Mouse (Mus musculus) midbrain, embryonic 16.5 days (tissue): ENCODE data around the gene Pde12. TPM values are rescaled to one million over a fixed set of nuclear protein-coding genes. Genes with fewer than 3 reads are reported as not detected.
"Not testable (repeated sequence)": the region's sequence is repeated elsewhere in the genome, so short reads cannot be mapped to it uniquely, and the experiment has no call there.

Source experiments
- ATAC-seq: fragments of 200-750 bp; cut with Nextera tagmentation; 2 replicates; pipeline ENCODE4 v1.8.0; 2017; ENCODE audit warnings: moderate TSS enrichment
- H3K27ac ChIP-seq: fragments of 300-500 bp; sonication (generic); 2 replicates; pipeline ENCODE4 v1.5.1; 2014; ENCODE audit warnings: mild to moderate bottlenecking, low read length, mixed read lengths
- H3K27me3 ChIP-seq: fragments of 300-500 bp; sonication (generic); 2 replicates; pipeline ENCODE4 v1.6.1; 2014; ENCODE audit warnings: low read depth, low read length, mixed read lengths; ENCODE audit not compliant: control insufficient read depth, insufficient read depth
- H3K36me3 ChIP-seq: fragments of 300-500 bp; sonication (generic); 2 replicates; pipeline ENCODE4 v1.6.1; 2014; ENCODE audit warnings: mild to moderate bottlenecking, low read length, moderate library complexity, mixed read lengths; ENCODE audit not compliant: control insufficient read depth, insufficient read depth
- H3K4me1 ChIP-seq: fragments of 300-500 bp; sonication (generic); 2 replicates; pipeline ENCODE4 v1.6.1; 2014; ENCODE audit warnings: mild to moderate bottlenecking, low read length, mixed read lengths; ENCODE audit not compliant: control insufficient read depth, insufficient read depth
- H3K4me2 ChIP-seq: fragments of 300-500 bp; sonication (generic); 2 replicates; pipeline ENCODE4 v1.6.1; 2014; ENCODE audit warnings: mild to moderate bottlenecking, low read length, mixed read lengths
- H3K4me3 ChIP-seq: fragments of 300-500 bp; sonication (generic); 2 replicates; pipeline ENCODE4 v1.5.1; 2014; ENCODE audit warnings: low read depth, mild to moderate bottlenecking, low read length, moderate library complexity, mixed read lengths
- H3K9ac ChIP-seq: fragments of 300-500 bp; sonication (generic); 2 replicates; pipeline ENCODE4 v1.6.1; 2014; ENCODE audit warnings: low read depth, low read length, mixed read lengths
- H3K9me3 ChIP-seq: fragments of 300-500 bp; sonication (generic); replicated peaks from 2 replicates; pipeline ENCODE4 v1.6.1; 2014; ENCODE audit warnings: mild to moderate bottlenecking, low read length, mixed read lengths; ENCODE audit not compliant: control insufficient read depth, poor library complexity, severe bottlenecking
- WGBS: fragments of 180-500 bp; shearing (Covaris S2); extraction: QIAGEN DNeasy Blood & Tissue Kit; methylation state at CpG from one replicate; pipeline ENCODE4 v1.1.7; 2014; 5-methylcytosine and 5-hydroxymethylcytosine counted together
- polyA plus RNA-seq: library from polyadenylated mRNA; unstranded; fragments of >200 nt; fragmentation: Nextera tagmentation; extraction: Ambion mirVana; gene quantifications from 2 replicates; pipeline ENCODE4 v1.2.1, GENCODE M21; 2015

Pde12 gene
- polyA plus RNA-seq, 1 experiment from 2014 or later, result 12.2 TPM

DNA sequence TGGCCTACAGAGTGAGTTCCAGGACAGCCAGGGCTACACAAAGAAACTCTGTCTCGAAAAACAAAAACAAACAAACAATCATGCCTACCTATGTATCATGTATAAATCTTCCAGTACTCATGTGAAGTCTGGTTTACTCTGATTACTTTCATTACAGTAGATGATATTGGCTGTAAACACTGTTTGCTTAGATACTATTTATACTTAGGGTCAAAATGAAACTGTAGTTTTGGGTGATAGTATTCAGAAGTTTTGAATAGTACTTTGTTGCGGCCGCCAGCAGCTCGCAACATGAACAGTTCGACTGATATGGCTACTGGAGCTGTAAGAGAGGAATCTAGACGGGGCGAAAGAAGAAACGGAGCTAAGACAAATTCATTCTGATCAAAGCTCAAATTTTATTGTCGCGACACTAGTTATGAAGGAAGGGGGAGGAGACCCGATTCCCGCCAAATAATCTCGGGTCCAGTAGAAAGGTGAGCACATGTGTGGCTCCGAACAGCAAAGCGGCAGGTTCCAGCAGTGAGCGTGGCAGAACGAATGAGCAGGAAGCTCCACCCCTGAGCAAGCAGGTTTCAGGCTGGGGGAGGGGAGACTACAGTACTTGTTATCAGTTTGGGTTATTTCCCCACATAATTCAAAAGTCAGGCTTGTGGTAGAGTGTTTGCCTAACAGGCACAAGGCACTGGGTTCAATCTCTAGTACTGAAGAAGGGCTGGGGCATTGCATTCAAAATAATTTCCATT lies 2.4 kb upstream of the Pde12 start:
- ATAC-seq, H3K4me2 ChIP-seq, H3K9me3 ChIP-seq, H3K36me3 ChIP-seq, H3K4me3 ChIP-seq, H3K27ac ChIP-seq, H3K27me3 ChIP-seq, H3K9ac ChIP-seq: not testable (repeated sequence)
- WGBS, result 69% methylated on average over 17 of the region's 17 CpGs
- peaks cover 16% of the 10 kb centered on the region for H3K4me1 ChIP-seq

DNA sequence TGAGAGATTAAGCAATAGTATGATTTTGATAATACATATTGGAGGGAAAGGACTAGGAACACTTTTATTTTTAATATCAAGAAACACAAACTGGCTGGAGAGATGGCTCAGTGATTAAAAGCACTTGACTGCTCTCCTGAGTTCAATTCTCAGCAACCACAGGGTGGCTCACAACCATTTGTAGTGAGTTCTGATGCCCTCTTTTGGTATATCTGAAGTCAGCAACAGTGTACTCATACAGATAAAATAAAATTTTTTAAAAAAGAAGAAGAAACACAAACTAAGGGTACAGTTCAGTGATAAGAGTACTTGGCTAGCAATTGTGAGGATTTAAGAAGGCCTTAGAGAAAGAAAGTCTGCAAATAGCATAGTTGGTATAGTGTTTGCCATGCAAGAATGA lies 1.3 kb upstream of the Pde12 start:
- Histone ChIP-seq H3K27me3 (no peaks in the 10 kb centered on the region), H3K4me3 (no peak overlapping the region), H3K36me3 (no peaks in the 10 kb centered on the region), H3K4me1 (peaks cover 26% of the 10 kb centered on the region), H3K27ac (no peak overlapping the region), H3K9ac (no peak overlapping the region), H3K9me3 (no peaks in the 10 kb centered on the region), H3K4me2 (no peak overlapping the region)
- ATAC-seq, result no peak

- no peaks in the 10 kb centered on the region for H3K9me3 ChIP-seq
- 1% methylated on average over 73 of the region's 73 CpGs for WGBS
- H3K9ac ChIP-seq, result peak overlapping the region; percentile 77
- peak overlapping the region; percentile 92 for H3K4me3 ChIP-seq
- H3K4me2 ChIP-seq, result peak overlapping the region; percentile 95
- peaks cover 26% of the 10 kb centered on the region for H3K4me1 ChIP-seq
- H3K27me3 ChIP-seq, result no peaks in the 10 kb centered on the region
- peak; percentile 63 for ATAC-seq
- peaks cover 3% of the 10 kb centered on the region; the same call in 1 of the 2 replicates for H3K36me3 ChIP-seq
- peak overlapping the region; percentile 96 for H3K27ac ChIP-seq
Observed at GRCm38 (mm10) chr14:26668371-26669291, 1.1 kb downstream of the Pde12 start.

GRCm38 (mm10) chr14:26667991-26668370 lies 1.7 kb downstream of the Pde12 start:
- Histone ChIP-seq H3K9me3 (no peaks in the 10 kb centered on the region), H3K36me3 (peaks cover 3% of the 10 kb centered on the region; the same call in 1 of the 2 replicates), H3K27me3 (no peaks in the 10 kb centered on the region), H3K4me3 (peak overlapping the region; percentile 92), H3K9ac (peak overlapping the region; percentile 77), H3K4me1 (peaks cover 26% of the 10 kb centered on the region), H3K4me2 (peak overlapping the region; percentile 95), H3K27ac (no peak overlapping the region)
- no peak for ATAC-seq
- 22% methylated on average over 6 of the region's 6 CpGs for WGBS

- Histone ChIP-seq H3K9me3 (no peaks in the 10 kb centered on the region), H3K9ac (no peak overlapping the region), H3K27me3 (no peaks in the 10 kb centered on the region), H3K36me3 (peaks cover 3% of the 10 kb centered on the region; the same call in 1 of the 2 replicates), H3K4me2 (no peak overlapping the region), H3K27ac (no peak overlapping the region), H3K4me1 (peaks cover 21% of the 10 kb centered on the region), H3K4me3 (no peak overlapping the region)
- no peak for ATAC-seq
- 95% methylated on average over 2 of the region's 2 CpGs for WGBS
Observed at GRCm38 (mm10) chr14:26663851-26664250, 5.8 kb downstream of the Pde12 start.

DNA sequence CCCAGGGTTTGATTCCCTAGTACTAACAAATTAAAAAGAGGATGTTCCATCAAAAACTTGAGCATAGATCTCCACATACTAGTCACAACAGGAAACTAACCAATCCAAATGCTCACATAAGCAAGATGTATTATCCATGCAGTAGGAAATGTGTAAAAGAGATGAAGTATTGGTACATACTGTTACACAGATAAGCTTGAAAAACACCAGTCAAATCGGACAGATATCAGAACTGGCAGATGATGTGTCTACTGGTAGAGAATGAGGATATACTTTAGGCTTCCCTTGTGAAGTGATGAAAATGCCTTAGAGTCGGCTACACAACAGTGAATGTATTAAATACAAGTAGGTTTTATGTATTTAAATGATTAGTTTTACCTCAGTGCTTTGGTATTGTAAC lies 7.2 kb downstream of the Pde12 start:
- Histone ChIP-seq H3K4me2 (no peak overlapping the region), H3K27me3 (no peaks in the 10 kb centered on the region), H3K4me1 (peaks cover 12% of the 10 kb centered on the region), H3K9ac (no peak overlapping the region), H3K27ac (no peak overlapping the region), H3K9me3 (no peaks in the 10 kb centered on the region), H3K4me3 (no peak overlapping the region), H3K36me3 (peaks cover 3% of the 10 kb centered on the region; the same call in 1 of the 2 replicates)
- no peak for ATAC-seq
- 92% methylated on average over 2 of the region's 2 CpGs for WGBS

DNA sequence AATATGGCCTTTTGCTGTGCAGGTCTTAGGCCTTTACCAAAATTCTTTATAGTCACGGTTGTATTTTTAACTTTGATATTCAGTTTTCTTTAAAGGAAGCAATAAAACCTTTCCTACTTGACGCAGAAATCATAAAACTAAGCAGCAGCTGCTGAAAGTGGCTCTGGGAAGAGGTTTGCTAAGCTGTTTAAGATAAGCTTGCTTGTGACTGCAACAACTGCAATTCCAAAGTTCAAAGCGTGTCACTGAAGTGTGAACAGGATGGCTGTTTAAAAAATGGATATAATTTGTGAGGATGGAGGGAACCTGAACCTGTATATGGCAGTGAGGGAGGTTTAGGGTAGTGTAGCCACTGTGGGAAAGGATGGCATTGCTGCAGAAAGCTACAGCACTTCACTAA lies 7.7 kb downstream of the Pde12 start:
- Histone ChIP-seq H3K9ac (no peak overlapping the region), H3K4me2 (no peak overlapping the region), H3K9me3 (no peaks in the 10 kb centered on the region), H3K36me3 (peaks cover 5% of the 10 kb centered on the region; the same call in 1 of the 2 replicates), H3K4me3 (no peak overlapping the region), H3K27ac (no peak overlapping the region), H3K4me1 (peaks cover 9% of the 10 kb centered on the region), H3K27me3 (no peaks in the 10 kb centered on the region)
- no peak for ATAC-seq
- WGBS, result 93% methylated on average over 3 of the region's 3 CpGs

DNA sequence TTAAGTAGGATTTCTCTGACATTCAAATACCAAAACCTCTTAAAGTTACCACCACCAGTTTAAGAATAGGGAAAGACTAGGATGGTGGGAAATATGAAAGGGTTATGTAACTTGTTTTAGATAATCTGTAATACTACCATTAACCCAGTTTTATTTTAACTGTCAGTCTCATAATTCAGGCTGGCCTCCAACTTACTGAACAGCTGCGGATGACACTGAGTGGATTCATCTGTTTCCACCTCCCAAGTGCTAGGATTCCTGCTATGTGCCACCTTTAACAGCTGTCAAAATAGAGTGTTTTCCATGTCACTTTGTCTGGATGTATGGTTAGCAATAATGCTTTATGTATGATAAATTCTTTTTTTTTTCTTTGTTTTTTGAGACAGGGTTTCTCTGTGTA lies 9.4 kb downstream of the Pde12 start:
- WGBS, result 97% methylated on average over 1 of the region's 1 CpGs
- no peak overlapping the region for H3K27ac ChIP-seq
- peaks cover 5% of the 10 kb centered on the region; the same call in 1 of the 2 replicates for H3K36me3 ChIP-seq
- H3K4me3 ChIP-seq, result no peak overlapping the region
- H3K4me1 ChIP-seq, result no peaks in the 10 kb centered on the region
- H3K4me2 ChIP-seq, result no peak overlapping the region
- H3K27me3 ChIP-seq, result no peaks in the 10 kb centered on the region
- no peak for ATAC-seq
- H3K9me3 ChIP-seq, result no peaks in the 10 kb centered on the region
- H3K9ac ChIP-seq, result no peak overlapping the region

GRCm38 (mm10) chr14:26658178-26658577 lies 11.5 kb downstream of the Pde12 start:
- Histone ChIP-seq H3K4me1 (no peaks in the 10 kb centered on the region), H3K27ac (no peak overlapping the region), H3K4me3 (no peak overlapping the region), H3K4me2 (no peak overlapping the region), H3K9me3 (no peaks in the 10 kb centered on the region), H3K27me3 (no peaks in the 10 kb centered on the region), H3K9ac (no peak overlapping the region), H3K36me3 (peaks cover 12% of the 10 kb centered on the region)
- ATAC-seq, result no peak
